Mouse (Mus musculus): ENCODE results near the gene Cenpt.

DNA sequence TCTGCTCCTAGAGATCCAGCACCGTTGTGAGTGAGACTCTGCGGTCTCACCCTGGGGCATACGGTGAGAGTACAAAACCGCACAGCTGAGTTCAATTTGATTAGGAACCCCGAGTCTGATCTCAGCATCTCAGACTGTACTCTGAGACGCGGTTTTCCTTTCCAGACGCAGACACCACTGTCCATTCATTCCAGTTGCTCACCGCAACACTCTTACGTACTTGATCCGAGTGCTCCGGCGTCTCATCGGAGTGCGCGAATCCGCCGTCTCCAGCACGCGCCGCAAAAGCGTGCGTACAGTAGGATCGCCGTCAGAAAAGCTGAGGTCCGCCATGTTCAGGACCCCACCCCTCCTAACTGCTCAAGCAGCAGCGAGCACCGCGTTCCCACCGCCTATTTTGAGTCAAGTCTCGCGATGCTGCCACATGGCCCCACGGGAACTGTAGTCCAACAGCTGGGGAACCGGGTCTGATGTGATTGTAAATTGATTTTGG lies 1.4 kb downstream of the Cenpt start:
- TF ChIP-seq GATA1 (IDR thresholded peaks at IDR 0.05; ENCODE audit: borderline replicate concordance, low read length) (no peak), FLI1 (IDR thresholded peaks at IDR 0.05; ENCODE audit: low read length) (no peak)

Measured in megakaryocyte, embryonic 14.5 days (primary cell).